Mouse (Mus musculus) layer of hippocampus, postnatal 36 days (tissue): ENCODE results near the gene Epop. TPM values are rescaled to one million over a fixed set of nuclear protein-coding genes. Genes with fewer than 3 reads are reported as not detected.
A peak's percentile ranks its signal among the peaks of the same experiment; 100 is the strongest.

Experiments
- DNase-seq, 2 experiments: peaks; one replicate each; pipeline ENCODE4 v3.0.0; 2022
- total RNA-seq, 2 experiments: library from RNA; stranded (reverse); gene quantifications; 2 replicates each; pipeline ENCODE4 v1.2.3; 2021

Gene Epop
- total RNA-seq, 2 experiments from 2014 or later, result 33.6 to 34.2 TPM

GRCm38 (mm10) chr11:97627556-97628302 lies 1.8 kb downstream of the Epop start:
- no peak for DNase-seq

DNA sequence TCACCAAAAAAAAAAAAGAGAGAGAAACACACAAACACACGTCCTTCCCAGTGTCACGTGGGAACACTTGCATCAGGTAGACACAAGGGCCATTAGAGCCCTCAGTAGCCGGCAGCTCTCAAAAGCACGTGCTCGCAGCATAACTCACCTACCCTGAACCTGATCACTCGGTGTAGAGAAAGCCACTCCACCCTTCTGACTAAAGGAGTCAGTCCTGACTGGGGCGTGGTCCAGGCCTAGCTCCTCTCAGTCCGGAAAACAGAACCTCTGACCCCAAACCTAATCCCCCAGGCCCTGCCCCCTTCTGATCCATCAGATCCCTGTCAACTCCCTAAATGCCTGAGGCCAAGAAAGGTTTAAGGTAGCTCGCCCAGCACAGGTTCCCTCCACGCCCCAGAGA lies 2.7 kb downstream of the Epop start:
- no peak for DNase-seq

DNA sequence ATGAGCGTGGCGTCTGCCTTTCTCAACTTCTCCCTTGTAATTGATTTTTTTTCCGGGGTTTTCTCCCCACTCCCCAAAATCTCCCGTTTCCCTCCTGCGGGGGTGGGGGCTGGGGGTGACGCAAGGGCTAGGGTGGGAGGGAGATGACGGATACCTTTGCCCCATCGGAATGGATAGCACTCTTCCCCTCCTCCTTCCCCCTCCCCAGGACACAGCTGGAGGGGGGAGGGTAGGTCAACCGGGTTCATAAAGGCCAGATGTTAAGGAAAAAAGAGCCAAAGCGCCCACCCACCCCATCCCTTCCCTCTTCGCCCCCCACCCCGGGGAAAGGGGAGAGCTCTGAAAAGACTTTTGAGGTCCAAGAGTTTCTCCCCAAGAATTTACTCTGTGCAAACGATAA lies 3.1 kb downstream of the Epop start:
- DNase-seq, result no peak

- DNase-seq, result no peak
Observed at GRCm38 (mm10) chr11:97625551-97625950, 4.0 kb downstream of the Epop start.

DNA sequence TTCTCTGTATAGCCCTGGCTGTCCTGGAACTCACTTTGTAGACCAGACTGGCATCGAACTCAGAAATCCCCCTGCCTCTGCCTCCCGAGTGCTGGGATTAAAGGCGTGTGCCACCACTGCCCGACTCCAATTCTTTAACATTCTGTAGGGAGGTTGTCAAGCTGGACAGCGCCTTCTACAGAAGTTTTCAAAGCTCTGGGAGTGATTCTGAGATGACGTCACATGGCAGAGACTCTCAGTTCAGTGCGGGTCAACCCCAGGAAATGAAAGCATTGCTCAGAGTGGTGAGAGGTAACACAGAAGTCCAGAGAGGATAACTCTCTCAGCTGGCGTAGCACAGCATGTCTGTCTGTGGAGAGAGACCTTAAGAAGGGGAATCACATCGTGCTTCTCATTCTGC lies 6.3 kb downstream of the Epop start:
- DNase-seq, result no peak

- peak; percentile 64 to 79 for DNase-seq
Observed at GRCm38 (mm10) chr11:97622440-97622839, 7.1 kb downstream of the Epop start.

DNA sequence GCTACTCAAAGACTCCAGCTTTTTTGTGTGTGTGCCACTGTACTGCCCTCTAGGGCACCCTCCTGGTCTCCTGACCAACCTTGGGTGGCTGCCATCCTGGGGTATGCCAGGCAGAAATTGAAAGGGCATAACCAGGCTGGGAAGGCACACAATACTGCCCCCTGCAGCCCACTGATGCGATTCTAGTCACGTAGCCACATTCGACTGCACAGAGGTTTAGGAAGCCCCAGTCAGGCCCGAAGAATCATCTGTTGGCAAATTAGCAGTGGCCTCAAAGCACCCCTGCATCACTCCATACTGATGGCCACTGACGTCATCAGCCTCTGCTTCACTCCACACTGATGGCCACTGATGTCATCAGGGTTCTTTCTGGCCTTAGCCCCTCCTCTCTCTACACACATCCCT lies 10.1 kb downstream of the Epop start:
- peak; percentile 63 to 73 for DNase-seq

GRCm38 (mm10) chr11:97618368-97618767 lies 11.1 kb downstream of the Epop start:
- DNase-seq, result no peak

GRCm38 (mm10) chr11:97615276-97615675 lies 14.2 kb downstream of the Epop start:
- no peak for DNase-seq

GRCm38 (mm10) chr11:97611076-97611475 lies 18.4 kb downstream of the Epop start:
- DNase-seq, result no peak

GRCm38 (mm10) chr11:97609743-97610142 lies 19.8 kb downstream of the Epop start:
- DNase-seq, result peak in 1 of 2 experiments; percentile 34

DNA sequence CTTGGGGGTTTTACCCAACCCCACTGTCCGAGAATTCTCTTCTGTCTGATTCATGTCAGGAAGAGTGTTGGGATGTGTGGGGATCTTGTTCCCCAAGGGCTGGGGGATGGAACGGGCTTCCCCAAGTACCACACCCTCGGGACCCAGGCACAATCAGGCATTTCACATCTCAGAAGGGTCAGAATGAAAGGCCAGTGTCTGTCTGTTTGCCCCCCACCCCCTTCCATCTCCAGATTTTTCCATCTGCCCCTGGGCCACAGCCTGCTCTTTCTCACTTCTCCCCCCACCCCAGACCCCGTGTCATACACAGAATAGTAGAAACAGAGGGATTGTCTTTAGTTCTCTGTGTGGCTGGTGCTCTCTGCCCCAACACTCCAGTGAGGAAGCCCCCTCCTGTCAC lies 20.6 kb downstream of the Epop start:
- DNase-seq, result no peak

DNA sequence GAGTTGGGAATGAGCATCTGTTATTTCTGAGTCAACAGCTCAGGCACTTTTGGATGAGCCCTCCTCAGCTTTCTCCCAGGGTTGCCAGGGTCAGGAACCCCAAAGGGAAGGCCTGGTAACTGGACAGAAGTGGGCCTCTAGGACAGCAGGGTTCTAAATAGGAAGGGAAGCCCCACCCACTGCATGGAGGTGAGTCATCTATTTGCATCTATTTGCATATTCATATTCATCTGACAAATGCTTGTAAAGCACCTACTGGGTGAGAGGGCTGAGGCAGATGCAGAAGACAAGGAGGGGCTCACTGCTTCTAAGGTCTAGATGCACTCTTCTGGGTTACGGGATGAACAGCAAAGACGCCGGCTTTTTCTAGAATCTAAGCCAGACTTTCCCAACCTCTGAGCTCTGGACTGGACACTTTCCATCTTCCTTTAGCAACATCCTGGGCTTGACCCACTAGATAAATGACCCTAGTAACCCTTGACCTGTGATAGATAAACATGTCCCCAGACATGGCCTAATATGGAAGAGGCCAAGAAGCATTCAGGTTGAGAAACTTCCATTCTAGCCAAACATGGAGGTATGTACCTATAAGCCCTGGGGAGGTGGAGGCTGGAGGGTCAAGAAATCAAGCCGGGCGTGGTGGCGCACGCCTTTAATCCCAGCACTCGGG lies 22.3 kb downstream of the Epop start:
- DNase-seq, result no peak

- DNase-seq, result no peak
Observed at GRCm38 (mm10) chr11:97603891-97604290, 25.6 kb downstream of the Epop start.

GRCm38 (mm10) chr11:97602223-97602622 lies 27.3 kb downstream of the Epop start:
- DNase-seq, result no peak

DNA sequence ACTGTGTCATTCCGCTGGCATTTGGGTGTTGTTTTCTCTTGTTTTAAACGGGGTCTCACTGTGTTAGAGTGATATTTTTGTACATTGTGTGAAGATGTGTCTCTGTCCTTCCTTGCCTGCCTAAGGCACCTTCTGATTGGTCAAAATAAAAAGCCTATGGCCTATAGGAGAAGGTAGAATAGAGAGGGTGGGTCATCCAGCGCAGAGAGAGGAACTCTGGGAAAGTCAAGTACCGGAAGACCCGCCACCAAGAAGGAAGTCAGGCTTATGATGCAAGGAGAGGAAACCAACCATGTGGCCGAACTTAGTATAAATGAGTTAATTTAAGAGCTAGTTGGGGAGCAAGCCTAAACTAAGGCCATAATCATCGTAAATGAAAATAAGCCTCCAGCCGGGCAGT lies 30.4 kb downstream of the Epop start:
- DNase-seq, result no peak

- no peak for DNase-seq
Observed at GRCm38 (mm10) chr11:97597945-97598691, 31.4 kb downstream of the Epop start.

DNA sequence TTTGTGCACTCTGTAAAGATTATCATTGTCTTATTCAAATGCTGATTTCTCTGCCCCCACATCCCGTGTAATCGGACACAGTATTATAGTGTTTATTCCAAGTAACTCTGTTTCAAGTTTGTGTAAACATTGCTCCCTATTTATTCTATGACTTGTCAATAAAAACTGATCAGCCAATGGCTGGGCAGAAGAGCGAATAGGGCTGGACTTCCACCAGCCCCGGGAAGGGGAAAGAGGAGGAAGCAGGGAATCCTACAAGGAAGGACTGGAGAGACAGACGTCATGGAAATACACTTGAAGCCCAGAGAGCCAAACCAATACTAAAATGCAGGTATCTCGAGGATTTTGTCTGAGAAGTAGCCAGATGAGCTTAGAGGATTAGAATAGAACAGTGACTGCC lies 35.4 kb downstream of the Epop start:
- DNase-seq, result no peak

GRCm38 (mm10) chr11:97591910-97592309 lies 37.6 kb downstream of the Epop start:
- DNase-seq, result no peak

- DNase-seq, result no peak
Observed at GRCm38 (mm10) chr11:97590227-97590960, 39.1 kb downstream of the Epop start.

DNA sequence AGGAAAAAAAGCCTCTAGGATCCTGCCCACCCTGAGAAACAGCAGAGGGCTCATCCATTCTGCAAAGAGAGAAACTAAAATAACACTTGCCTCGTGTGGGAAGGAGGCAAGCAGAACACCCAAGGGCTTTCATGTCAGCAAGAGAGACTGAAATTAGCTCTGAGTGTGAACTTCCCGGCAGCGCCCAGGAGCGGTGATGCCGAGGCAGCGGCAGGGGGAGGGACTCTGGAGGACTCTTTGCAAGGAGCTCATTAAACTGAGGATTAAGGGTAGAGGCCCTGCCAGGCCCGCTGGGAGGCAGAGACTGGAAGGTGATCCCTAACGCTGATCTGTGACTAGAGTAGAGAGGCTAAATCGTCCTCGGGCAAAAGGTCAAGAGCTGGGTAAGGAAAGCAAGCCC lies 40.3 kb downstream of the Epop start:
- DNase-seq, result no peak

DNA sequence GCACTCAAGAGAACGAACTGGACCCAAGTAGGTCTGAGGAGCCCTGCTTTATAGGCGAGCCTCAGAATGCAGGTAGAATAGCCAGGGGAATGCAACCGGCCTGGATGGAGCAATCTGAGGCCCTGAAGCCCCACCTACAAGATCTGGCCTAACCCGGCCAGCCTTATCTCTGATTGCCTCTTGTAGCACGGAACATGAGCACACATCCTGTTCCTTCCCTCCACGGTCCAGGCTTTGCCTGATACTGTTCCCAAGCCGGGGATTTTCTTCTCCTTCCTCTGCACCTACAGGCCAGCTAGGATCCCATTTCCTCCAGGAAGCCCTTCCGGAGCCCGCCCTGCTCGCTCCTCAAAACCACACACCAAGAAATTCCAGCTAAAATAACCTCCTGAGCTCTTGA lies 43.6 kb downstream of the Epop start:
- no peak for DNase-seq

DNA sequence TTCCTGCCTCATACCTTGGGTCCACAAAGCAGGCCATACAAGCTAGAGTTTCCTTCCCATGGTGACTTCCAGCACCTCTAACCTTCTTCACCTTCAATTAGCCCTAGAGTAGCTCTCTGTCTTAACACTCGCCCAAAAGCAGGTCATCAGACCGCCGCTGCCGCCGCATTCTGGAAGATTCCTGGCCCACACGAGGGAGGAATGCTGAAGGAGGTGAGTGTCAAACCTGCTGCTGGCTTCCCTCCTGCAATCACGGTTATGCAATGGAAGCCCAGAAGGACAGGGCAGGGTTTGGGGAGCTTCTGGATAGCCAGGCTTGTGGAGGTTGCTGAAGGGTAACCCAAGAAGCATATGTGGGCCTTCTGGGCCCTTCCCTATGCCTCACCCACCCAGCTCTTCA lies 45.0 kb downstream of the Epop start:
- DNase-seq, result no peak
